Mouse (Mus musculus) natural killer cell, adult 2 months (primary cell): Measurements from ENCODE around the gene Ptbp3.
"Not testable (repeated sequence)": the region's sequence is repeated elsewhere in the genome, so short reads cannot be mapped to it uniquely, and the experiment has no call there.

ENCODE experiments used
- DNase-seq, 2 experiments: peaks; one replicate each; pipeline ENCODE4 v3.0.0; 2022; ENCODE audit warnings: low spot score in 2 of 2

The Ptbp3 gene

DNA sequence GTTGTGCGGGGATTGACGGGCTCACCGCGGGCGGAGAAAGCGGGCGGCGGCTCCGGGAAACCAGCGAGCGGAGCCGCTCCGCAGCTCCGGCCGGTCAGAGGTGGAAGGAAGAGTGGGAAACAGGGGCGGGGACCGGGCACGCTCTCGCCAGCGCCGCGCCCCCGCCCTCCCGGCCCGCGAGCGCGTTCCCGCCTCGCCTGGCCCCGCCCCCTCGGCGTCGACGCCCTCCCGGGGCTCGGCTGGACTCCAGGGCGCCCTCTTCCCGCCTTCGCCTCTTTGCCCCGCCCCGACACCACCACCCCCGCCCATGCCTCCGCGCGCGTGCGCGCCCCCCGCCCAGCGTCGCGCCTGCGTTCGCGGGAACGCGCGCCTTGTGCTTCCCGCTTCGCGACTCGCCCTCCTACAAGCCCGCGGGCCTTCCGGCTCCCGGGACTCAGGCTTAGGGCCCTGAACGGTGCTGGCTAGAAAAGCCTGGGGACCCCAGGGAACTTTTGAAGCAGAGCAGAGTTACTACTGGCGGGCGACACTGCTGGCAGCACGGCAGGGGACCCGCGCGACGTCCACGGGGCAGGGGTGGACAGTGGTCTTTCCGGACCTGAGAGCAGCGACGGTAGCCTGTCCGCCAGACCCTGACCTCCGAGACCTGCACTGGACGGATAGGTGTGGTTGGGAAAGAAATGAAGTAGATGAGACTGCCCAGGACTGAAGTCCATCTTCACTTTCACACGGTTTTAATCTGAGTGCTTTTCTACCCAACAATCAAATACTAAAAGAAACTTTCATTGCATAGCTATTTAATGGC lies at the start of gene Ptbp3:
Ptbp3 (minus strand) TSS at position 190 of the 802 bp plus-strand sequence.
- DNase-seq: peak; percentile 82 to 90

DNA sequence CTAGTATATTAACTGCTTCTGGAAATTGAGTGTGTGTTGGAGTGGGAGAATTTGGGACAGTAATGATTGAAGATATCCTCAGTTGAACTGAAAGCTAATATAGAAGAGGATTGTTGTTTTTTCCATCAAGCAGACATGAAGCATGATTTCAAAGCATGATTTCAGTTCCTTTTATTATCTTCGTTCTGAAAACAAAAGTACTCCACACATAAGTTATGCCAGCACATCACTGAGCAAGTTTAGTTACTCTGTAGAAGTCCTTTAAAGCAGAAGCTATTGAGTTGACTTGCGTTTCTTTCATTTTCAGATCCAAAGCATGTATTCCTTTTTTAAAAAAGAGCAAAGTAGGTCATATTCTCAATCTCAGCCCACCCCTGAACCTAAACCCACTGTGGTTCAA lies 47.4 kb upstream of the Ptbp3 start:
- no peak for DNase-seq

DNA sequence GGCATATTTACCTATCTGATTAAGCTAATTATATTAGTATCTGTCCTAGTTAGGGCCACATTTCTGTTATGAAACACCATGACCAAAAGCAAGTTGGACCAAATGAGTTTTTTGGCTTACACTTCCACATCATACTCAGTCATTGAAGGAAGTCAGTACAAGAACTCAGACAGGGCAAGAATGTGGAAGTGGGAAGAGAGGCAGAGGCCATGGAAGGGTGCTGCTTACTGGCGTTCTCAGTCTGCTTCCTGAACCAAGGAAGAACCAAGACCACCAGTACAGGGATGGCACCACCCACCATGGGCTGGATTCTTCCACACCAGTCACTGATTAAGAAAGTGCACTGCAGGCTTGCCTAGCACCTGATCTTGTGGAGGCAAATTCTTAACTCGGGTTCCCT lies 45.5 kb upstream of the Ptbp3 start:
- DNase-seq: no peak

DNA sequence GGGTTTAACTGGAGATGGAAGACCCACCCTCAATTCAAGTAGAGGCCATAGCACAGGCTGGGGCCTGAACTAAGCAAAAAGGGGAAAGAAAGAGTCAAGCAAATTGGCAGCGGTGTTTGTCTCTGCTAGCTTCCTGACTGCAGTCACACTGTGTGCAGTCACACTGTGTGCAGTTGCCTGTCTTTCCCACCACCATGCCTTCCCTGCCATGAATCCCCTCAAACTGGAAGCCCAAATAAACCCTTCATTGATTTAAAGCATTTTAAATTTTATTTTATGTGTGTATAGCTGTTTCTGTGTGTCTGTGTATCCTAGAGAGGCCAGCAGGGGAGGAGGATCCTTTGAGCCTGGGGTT lies 38.7 kb upstream of the Ptbp3 start:
- no peak for DNase-seq

DNA sequence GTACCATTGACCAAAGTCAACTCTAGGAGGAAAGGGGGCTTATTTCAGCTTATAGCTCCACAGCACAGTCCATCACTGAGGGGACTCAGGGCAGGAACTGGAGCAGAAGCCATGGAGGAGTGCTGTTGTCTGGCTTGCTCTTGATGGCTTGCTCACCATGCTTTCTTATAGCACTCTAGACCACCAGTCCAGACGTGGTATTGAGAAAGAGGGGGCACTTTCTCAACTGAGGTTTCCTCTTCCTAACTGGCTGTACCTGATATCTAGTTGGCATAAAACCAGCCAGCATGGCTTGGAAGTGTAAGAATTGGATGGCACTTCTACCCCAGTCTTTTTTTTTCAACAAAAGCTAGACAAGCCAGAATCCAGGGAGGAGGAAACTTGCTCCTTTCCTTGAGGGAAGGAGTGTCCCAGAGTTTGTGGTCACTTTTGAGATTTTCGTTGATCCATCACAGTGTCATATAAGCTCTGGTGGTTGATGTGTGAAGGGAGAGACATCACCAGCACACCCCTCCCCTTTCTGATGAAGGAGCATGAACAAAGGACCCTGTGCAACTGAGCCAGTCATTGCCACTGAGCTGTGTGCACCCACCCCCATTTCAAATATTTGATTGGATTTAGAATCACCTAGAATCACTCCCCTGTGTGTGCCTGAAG lies 38.2 kb upstream of the Ptbp3 start:
- DNase-seq: no peak

DNA sequence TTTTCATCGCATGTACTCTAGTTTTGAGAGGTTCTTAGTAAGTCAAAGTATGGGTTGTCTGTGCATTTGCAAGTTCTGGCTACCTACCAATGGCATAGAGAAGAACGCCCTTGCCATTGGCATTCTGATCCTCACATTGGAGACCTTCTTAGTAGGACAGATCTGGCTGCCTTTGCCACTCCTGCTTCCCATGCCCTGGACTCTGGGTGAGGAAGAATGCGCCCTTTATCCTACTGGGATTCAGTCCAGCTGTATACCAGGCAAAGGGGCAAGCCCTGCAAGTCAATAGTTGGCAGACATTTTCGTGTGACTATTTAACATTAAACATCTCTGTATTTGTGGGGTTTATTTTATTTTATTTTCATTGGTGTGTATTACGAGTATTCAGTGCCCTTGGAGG lies 35.9 kb upstream of the Ptbp3 start:
- no peak for DNase-seq

- no peak for DNase-seq
Observed at GRCm38 (mm10) chr4:59582186-59582585, 33.0 kb upstream of the Ptbp3 start.

- peak; percentile 98 to 99 for DNase-seq
Observed at GRCm38 (mm10) chr4:59581314-59582185, 32.4 kb upstream of the Ptbp3 start, which contains the start of gene Hsdl2. Gene Hsdl2, plus strand, starts transcription at chr4:59581563.

DNA sequence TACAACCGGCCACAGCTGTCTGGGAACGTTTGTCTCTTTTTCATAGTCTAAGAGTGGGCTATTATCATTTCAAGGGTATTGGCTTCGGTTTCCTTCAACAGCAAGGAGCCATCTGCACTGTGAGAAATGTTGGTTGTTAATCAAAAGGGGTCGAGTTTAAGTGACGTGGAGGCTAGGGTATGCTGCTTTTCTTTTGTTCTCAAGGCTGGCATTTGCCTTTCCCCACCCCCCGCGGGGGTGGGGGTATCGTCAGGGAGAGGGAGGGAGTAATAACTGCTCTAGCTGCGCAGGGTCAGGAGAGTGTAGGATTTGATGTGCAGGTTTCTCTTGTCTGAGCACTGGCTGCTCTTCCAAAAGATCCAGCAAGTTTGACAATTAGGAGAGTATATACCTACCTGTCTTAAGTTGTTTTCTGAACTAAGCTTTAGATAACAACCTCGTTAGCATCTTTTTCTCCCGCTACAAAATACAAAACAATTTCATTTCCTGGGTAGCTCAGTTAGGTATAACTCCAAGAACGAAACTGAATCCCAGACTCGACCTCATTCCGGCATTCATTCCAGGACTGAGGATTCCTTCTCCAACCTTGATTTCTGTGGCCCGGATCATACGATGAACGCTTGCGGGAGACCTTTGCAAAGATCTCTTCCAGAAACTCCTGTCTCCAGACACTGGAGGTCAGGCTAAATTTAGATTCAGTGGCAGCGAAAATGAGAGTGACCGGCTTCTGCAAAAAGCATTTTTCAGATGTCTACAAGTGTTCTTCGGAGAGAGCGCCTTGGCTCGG lies 31.5 kb upstream of the Ptbp3 start:
- DNase-seq: peak in 1 of 2 experiments; percentile 8

- no peak for DNase-seq
Observed at GRCm38 (mm10) chr4:59575184-59575958, 26.2 kb upstream of the Ptbp3 start.

GRCm38 (mm10) chr4:59572521-59573118 lies 23.5 kb upstream of the Ptbp3 start:
- no peak for DNase-seq

- not testable (repeated sequence) for DNase-seq
Observed at GRCm38 (mm10) chr4:59570519-59570918, 21.4 kb upstream of the Ptbp3 start.

DNA sequence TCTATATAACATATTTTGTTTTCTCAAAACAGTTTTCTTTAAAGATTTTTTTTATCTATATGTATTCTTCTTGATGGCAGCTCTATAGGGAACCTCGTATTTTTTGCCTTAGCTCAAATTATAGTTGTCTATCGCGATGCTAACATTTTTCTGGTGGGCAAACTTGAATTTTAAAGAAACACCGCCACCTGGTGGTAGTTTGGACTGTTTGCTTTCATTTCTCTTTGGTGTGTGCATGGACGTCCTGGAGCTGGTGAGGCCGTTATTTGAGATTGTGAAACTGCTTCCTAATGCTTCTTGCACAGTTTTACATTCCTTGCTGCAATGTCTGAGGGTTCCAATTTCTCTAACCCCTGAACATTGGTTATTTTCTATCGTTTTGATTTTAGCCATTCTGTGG lies 20.4 kb upstream of the Ptbp3 start:
- DNase-seq: peak; percentile 66 to 80

GRCm38 (mm10) chr4:59567576-59568260 lies 18.6 kb upstream of the Ptbp3 start:
- DNase-seq: no peak

GRCm38 (mm10) chr4:59565571-59566188 lies 16.5 kb upstream of the Ptbp3 start:
- DNase-seq: no peak

DNA sequence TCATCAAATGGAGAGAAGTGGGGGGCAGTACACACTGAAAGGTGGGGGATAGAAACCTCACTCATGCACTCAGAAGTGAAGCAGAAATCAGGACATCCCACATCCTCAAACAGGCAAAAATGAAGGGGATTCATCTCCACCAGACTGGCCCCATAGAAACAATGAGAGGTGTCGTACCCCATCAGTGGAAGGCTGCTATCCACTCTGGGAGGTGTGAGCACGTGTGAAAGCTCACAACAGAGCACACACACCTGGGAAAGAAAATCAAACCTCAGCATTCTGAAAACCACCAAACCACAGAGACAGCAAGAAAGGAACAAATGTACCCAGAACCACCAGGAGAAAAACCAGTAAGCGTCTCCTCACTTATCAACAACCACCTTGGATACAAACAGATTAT lies 15.0 kb upstream of the Ptbp3 start:
- DNase-seq: no peak

DNA sequence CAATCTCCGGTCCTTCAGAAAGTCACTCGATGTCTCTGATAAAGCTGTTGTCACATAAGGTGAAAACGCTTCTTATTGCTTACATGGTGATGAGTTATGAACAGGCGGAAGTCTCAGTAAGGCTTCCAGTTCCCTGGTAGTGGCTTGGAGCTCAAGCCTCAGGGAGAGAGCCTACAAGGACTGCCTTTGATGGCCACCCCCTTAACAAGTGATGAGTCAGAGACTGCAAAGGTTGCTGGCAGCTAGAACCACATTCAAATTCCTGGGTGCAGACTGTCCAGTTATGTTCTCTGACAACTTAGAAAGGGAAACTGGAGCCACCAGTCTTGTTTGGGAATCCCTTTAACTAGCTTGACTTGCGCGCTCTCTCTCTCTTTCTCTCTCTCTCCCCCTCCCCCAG lies 11.0 kb upstream of the Ptbp3 start:
- DNase-seq: no peak

- DNase-seq: no peak
Observed at GRCm38 (mm10) chr4:59558096-59558720, 9.0 kb upstream of the Ptbp3 start.

- not testable (repeated sequence) for DNase-seq
Observed at GRCm38 (mm10) chr4:59557343-59557742, 8.2 kb upstream of the Ptbp3 start.
